Mouse (Mus musculus) inflammation-experienced regulatory T-cells, adult 6 months (primary cell): ENCODE results near the gene Cactin. TPM values are rescaled to one million over a fixed set of nuclear protein-coding genes. Genes with fewer than 3 reads are reported as not detected.

Source experiments
- ATAC-seq: one replicate; pipeline ENCODE4 v1.8.0; 2017
- polyA plus RNA-seq, 3 experiments: library from polyadenylated mRNA; unstranded; fragments of 100-300 nt; shearing (Covaris generic); gene quantifications; one replicate each; pipeline ENCODE4 v1.2.1; 2017

Cactin gene
- polyA plus RNA-seq, 3 experiments from 2014 or later, result 2.9 to 6.5 (median 4.1) TPM

GRCm38 (mm10) chr10:81365672-81366476 is 45.0 kb downstream of the Cactin start, which contains the start of gene 4930404N11Rik:
TSS of gene 4930404N11Rik (minus strand) at chr10:81365816.
- no peak for ATAC-seq

GRCm38 (mm10) chr10:81366477-81367206 is 45.7 kb downstream of the Cactin start:
- ATAC-seq, result no peak

- ATAC-seq, result no peak
Observed at GRCm38 (mm10) chr10:81367207-81367495, 46.2 kb downstream of the Cactin start.

- no peak for ATAC-seq
Observed at GRCm38 (mm10) chr10:81375322-81375721, 54.4 kb downstream of the Cactin start.

Other genes with a start within 250 kb of the Cactin start
- not detected for gene Creb3l3, start 222.2 kb upstream of the Cactin start, polyA plus RNA-seq
- gene Map2k2, start 215.2 kb upstream of the Cactin start, polyA plus RNA-seq, result 10 to 100 TPM; 22.1 to 27.1 (median 23.3) TPM
- 10 to 100 TPM in 1 of 3 experiments, 1 to 10 TPM in 2; 8.5 to 10.8 (median 9.3) TPM for gene Zbtb7a, start 185.9 kb upstream of the Cactin start, polyA plus RNA-seq
- gene Pias4, start 153.2 kb upstream of the Cactin start, polyA plus RNA-seq, result 10 to 100 TPM; 15.4 to 21.5 (median 17.1) TPM
- gene Eef2, start 144.5 kb upstream of the Cactin start, polyA plus RNA-seq, result 1,000 to 10,000 TPM in 1 of 3 experiments, 100 to 1,000 TPM in 2; 925 to 1,158 (median 972) TPM
- gene Dapk3, start 138.1 kb upstream of the Cactin start, polyA plus RNA-seq, result 1 to 10 TPM; 3.1 to 5.4 (median 3.6) TPM
- not detected for gene 4930442H23Rik, start 137.3 kb upstream of the Cactin start, polyA plus RNA-seq
- under 1 TPM in 2 of 3 experiments, not detected in 1; 0.17 to 0.28 TPM for gene Nmrk2, start 119.1 kb upstream of the Cactin start, polyA plus RNA-seq
- 10 to 100 TPM in 1 of 3 experiments, 1 to 10 TPM in 2; 4.8 to 12.6 (median 5.1) TPM for gene Atcay, start 90.3 kb upstream of the Cactin start, polyA plus RNA-seq
- 1 to 10 TPM in 1 of 3 experiments, under 1 TPM in 2; 0.20 to 1.0 (median 0.37) TPM for gene Zfr2, start 87.9 kb upstream of the Cactin start, polyA plus RNA-seq
- gene Matk, start 68.2 kb upstream of the Cactin start, polyA plus RNA-seq, result 10 to 100 TPM; 30.1 to 68.1 (median 64.4) TPM
- 100 to 1,000 TPM; 111 to 148 (median 127) TPM for gene Mrpl54, start 54.2 kb upstream of the Cactin start, polyA plus RNA-seq
- gene Apba3, start 54.1 kb upstream of the Cactin start, polyA plus RNA-seq, result 10 to 100 TPM in 2 of 3 experiments, 1 to 10 TPM in 1; 9.9 to 12.4 (median 12.3) TPM
- 1 to 10 TPM; 1.7 to 3.2 (median 1.9) TPM for gene Tjp3, start 29.5 kb upstream of the Cactin start, polyA plus RNA-seq
- 10 to 100 TPM; 10.7 to 15.9 (median 14.4) TPM for gene Pip5k1c, start 28.1 kb upstream of the Cactin start, polyA plus RNA-seq
- gene Tbxa2r, start 7.6 kb downstream of the Cactin start, polyA plus RNA-seq, result 10 to 100 TPM in 2 of 3 experiments, 1 to 10 TPM in 1; 10.0 to 21.7 (median 17.0) TPM
- under 1 TPM in 1 of 3 experiments, not detected in 2; 0.12 TPM for gene Gipc3, start 22.2 kb downstream of the Cactin start, polyA plus RNA-seq
- gene Hmg20b, start 29.4 kb downstream of the Cactin start, polyA plus RNA-seq, result 10 to 100 TPM; 17.1 to 20.4 (median 17.8) TPM
- gene Mfsd12, start 36.4 kb downstream of the Cactin start, polyA plus RNA-seq, result 1 to 10 TPM; 1.6 to 2.1 (median 1.9) TPM
- 1 to 10 TPM in 1 of 3 experiments, under 1 TPM in 2; 0.26 to 1.7 (median 0.96) TPM for gene 4930404N11Rik, start 44.7 kb downstream of the Cactin start, polyA plus RNA-seq
- 10 to 100 TPM; 10.7 to 27.1 (median 13.4) TPM for gene Fzr1, start 57.4 kb downstream of the Cactin start, polyA plus RNA-seq
- gene Dohh, start 63.3 kb downstream of the Cactin start, polyA plus RNA-seq, result 10 to 100 TPM in 2 of 3 experiments, 1 to 10 TPM in 1; 9.2 to 17.9 (median 10.9) TPM
- gene Gm48551, start 63.4 kb downstream of the Cactin start, polyA plus RNA-seq, result 1 to 10 TPM in 2 of 3 experiments, under 1 TPM in 1; 0.60 to 1.9 (median 1.1) TPM
- gene Gm48552, start 67.9 kb downstream of the Cactin start, polyA plus RNA-seq, result 1 to 10 TPM in 1 of 3 experiments, not detected in 2; 3.1 TPM
- 10 to 100 TPM in 1 of 3 experiments, 1 to 10 TPM in 2; 4.4 to 10.7 (median 9.8) TPM for gene Smim24, start 71.9 kb downstream of the Cactin start, polyA plus RNA-seq
- gene Nfic, start 134.5 kb downstream of the Cactin start, polyA plus RNA-seq, result 10 to 100 TPM; 13.8 to 17.2 (median 15.0) TPM
- gene Celf5, start 161.6 kb downstream of the Cactin start, polyA plus RNA-seq, result 1 to 10 TPM; 1.1 to 1.4 (median 1.2) TPM
- 10 to 100 TPM; 34.3 to 41.1 (median 36.9) TPM for gene Ncln, start 175.3 kb downstream of the Cactin start, polyA plus RNA-seq
- gene S1pr4, start 179.0 kb downstream of the Cactin start, polyA plus RNA-seq, result 10 to 100 TPM; 49.1 to 93.2 (median 50.3) TPM
- 100 to 1,000 TPM in 1 of 3 experiments, 10 to 100 TPM in 2; 23.1 to 102 (median 24.3) TPM for gene Gna15, start 203.1 kb downstream of the Cactin start, polyA plus RNA-seq
- 10 to 100 TPM; 26.5 to 29.4 (median 28.7) TPM for gene Gna11, start 224.1 kb downstream of the Cactin start, polyA plus RNA-seq
- 100 to 1,000 TPM in 2 of 3 experiments, 10 to 100 TPM in 1; 82.5 to 118 (median 109) TPM for gene Aes, start 238.4 kb downstream of the Cactin start, polyA plus RNA-seq